17 mouse cellular contexts compared by ENCODE assay signal in genomic region chr7:96814581-96814980, GRCm38 (mm10).
DNase-seq lines count a peak whose midpoint lies in the region; ATAC-seq and TF ChIP-seq lines count a peak whose summit lies in the region.
"Had no signal": no experiment of that assay in that cellular context is flagged by ENCODE, and none has a peak within 500 bp of the region (broad histone marks: within the 10 kb centered on the region; RNA-seq: fewer than 3 reads in every experiment).

No protein-coding gene starts in this region.

- TF ChIP-seq POLR2A in small intestine, adult 2 months (IDR thresholded peaks at IDR 0.05; ENCODE audit: low read depth, low read length), result no peak

- no peak overlapping the region for H3K4me2 ChIP-seq in heart, embryonic 13.5 days
- no peak overlapping the region for H3K4me2 ChIP-seq in limb, embryonic 12.5 days
- H3K4me2 ChIP-seq in embryonic facial prominence, embryonic 14.5 days (ENCODE audit: low read depth, low read length), result no peak overlapping the region
- H3K4me2 ChIP-seq: hindbrain, embryonic 13.5 days; liver, embryonic 13.5 days had no signal

- H3K4me1 ChIP-seq in heart, embryonic 13.5 days, result peaks cover 29% of the 10 kb centered on the region
- H3K4me1 ChIP-seq in limb, embryonic 12.5 days (replicated peaks), result peaks cover 56% of the 10 kb centered on the region
- peaks cover 51% of the 10 kb centered on the region for H3K4me1 ChIP-seq in limb, embryonic 10.5 days
- H3K4me1 ChIP-seq in embryonic facial prominence, embryonic 14.5 days (ENCODE audit: control insufficient read depth, insufficient read depth, low read length), result peaks cover 25% of the 10 kb centered on the region
- no peaks in the 10 kb centered on the region for H3K4me1 ChIP-seq in small intestine, adult 2 months (ENCODE audit: control insufficient read depth, insufficient read depth, insufficient read length, low read length)

- no peak overlapping the region for H3K4me3 ChIP-seq in heart, embryonic 13.5 days
- H3K4me3 ChIP-seq in limb, embryonic 12.5 days (replicated peaks), result no peak overlapping the region
- no peak overlapping the region for H3K4me3 ChIP-seq in limb, embryonic 10.5 days
- H3K4me3 ChIP-seq in embryonic facial prominence, embryonic 14.5 days (ENCODE audit: low read depth, low read length), result no peak overlapping the region
- no peak overlapping the region for H3K4me3 ChIP-seq in small intestine, adult 2 months (ENCODE audit: low read depth, low read length)
- H3K4me3 ChIP-seq: erythroblast, embryonic 14.5 days; heart, embryonic 10.5 days; hindbrain, embryonic 13.5 days; liver, embryonic 13.5 days had no signal

- no peaks in the 10 kb centered on the region for H3K9me3 ChIP-seq in heart, embryonic 13.5 days
- H3K9me3 ChIP-seq in limb, embryonic 12.5 days, result no peaks in the 10 kb centered on the region
- no peaks in the 10 kb centered on the region for H3K9me3 ChIP-seq in limb, embryonic 10.5 days (replicated peaks)
- H3K9me3 ChIP-seq in embryonic facial prominence, embryonic 14.5 days (ENCODE audit: control insufficient read depth, low read length), result no peaks in the 10 kb centered on the region
- H3K9me3 ChIP-seq: heart, embryonic 10.5 days; hindbrain, embryonic 13.5 days; liver, embryonic 13.5 days had no signal

- no peaks in the 10 kb centered on the region for H3K27me3 ChIP-seq in heart, embryonic 13.5 days (replicated peaks)
- H3K27me3 ChIP-seq in limb, embryonic 12.5 days, result no peaks in the 10 kb centered on the region; the same call in 1 of the 2 replicates
- H3K27me3 ChIP-seq in limb, embryonic 10.5 days (ENCODE audit: low read depth, poor library complexity, severe bottlenecking), result no peaks in the 10 kb centered on the region
- no peaks in the 10 kb centered on the region for H3K27me3 ChIP-seq in embryonic facial prominence, embryonic 14.5 days (replicated peaks; ENCODE audit: control insufficient read depth, insufficient read depth, low read length)
- H3K27me3 ChIP-seq in small intestine, adult 2 months (ENCODE audit: control insufficient read depth, insufficient read depth, low read length), result no peaks in the 10 kb centered on the region

- no peak for TF ChIP-seq CTCF in small intestine, adult 2 months (IDR thresholded peaks at IDR 0.05; ENCODE audit: extremely low read depth, insufficient read length, insufficient replicate concordance, low read depth, low read length)

- no peak for ATAC-seq in heart, embryonic 13.5 days (ENCODE audit: extremely low read depth, insufficient number of reproducible peaks, low FRiP score, low TSS enrichment)
- no peak for ATAC-seq in limb, embryonic 12.5 days (ENCODE audit: insufficient number of reproducible peaks, insufficient read depth, low FRiP score, low TSS enrichment, low read depth)
- ATAC-seq in embryonic facial prominence, embryonic 14.5 days (ENCODE audit: low read depth), result no peak
- ATAC-seq in megakaryocyte-erythroid progenitor cell, adult 5-6 weeks (replicated peaks; ENCODE audit: low FRiP score, low TSS enrichment, poor library complexity, severe bottlenecking), result no peak
- no peak for ATAC-seq in frontal cortex, adult (ENCODE audit: low TSS enrichment)
- ATAC-seq: forebrain, postnatal 0 days; midbrain, embryonic 16.5 days had no signal

- no peak overlapping the region for H3K9ac ChIP-seq in heart, embryonic 13.5 days
- H3K9ac ChIP-seq in limb, embryonic 12.5 days (replicated peaks), result no peak overlapping the region
- no peak overlapping the region for H3K9ac ChIP-seq in embryonic facial prominence, embryonic 14.5 days (ENCODE audit: low read depth, low read length)
- H3K9ac ChIP-seq: forebrain, postnatal 0 days; hindbrain, embryonic 13.5 days; liver, embryonic 13.5 days had no signal

- DNase-seq in heart, adult 9 months (ENCODE audit: low spot score in 2 of 2), result no peak
- DNase-seq in limb, embryonic 10.5 days (ENCODE audit: low spot score), result no peak
- no peak for DNase-seq in embryonic facial prominence, embryonic 14.5 days (ENCODE audit: low spot score)
- DNase-seq: adrenal gland, adult 8-10 months; cerebellum, adult 8-10 months; forebrain, postnatal 0 days; liver, embryonic 13.5 days had no signal

- no peaks in the 10 kb centered on the region for H3K36me3 ChIP-seq in heart, embryonic 13.5 days
- peaks cover 15% of the 10 kb centered on the region; the same call in 1 of the 2 replicates for H3K36me3 ChIP-seq in limb, embryonic 12.5 days
- peaks cover 24% of the 10 kb centered on the region for H3K36me3 ChIP-seq in limb, embryonic 10.5 days
- H3K36me3 ChIP-seq in embryonic facial prominence, embryonic 14.5 days (ENCODE audit: control insufficient read depth, insufficient read depth, low read length), result no peaks in the 10 kb centered on the region
- H3K36me3 ChIP-seq in small intestine, adult 2 months (ENCODE audit: control insufficient read depth, insufficient read depth, low read length), result no peaks in the 10 kb centered on the region
- H3K36me3 ChIP-seq: G1E; heart, embryonic 10.5 days; hindbrain, embryonic 13.5 days; liver, embryonic 13.5 days had no signal

- peak overlapping the region; percentile 74 for H3K27ac ChIP-seq in heart, embryonic 13.5 days (replicated peaks)
- H3K27ac ChIP-seq in limb, embryonic 12.5 days, result peak overlapping the region; percentile 78; the same call in 1 of the 2 replicates
- H3K27ac ChIP-seq in limb, embryonic 10.5 days, result no peak overlapping the region
- H3K27ac ChIP-seq in embryonic facial prominence, embryonic 14.5 days (replicated peaks; ENCODE audit: low read depth, low read length), result peak overlapping the region; percentile 30
- H3K27ac ChIP-seq in small intestine, adult 2 months (ENCODE audit: insufficient read depth, low read depth, low read length), result peak overlapping the region; percentile 47; the same call in 1 of the 2 replicates
- H3K27ac ChIP-seq: heart, embryonic 10.5 days; hindbrain, embryonic 13.5 days; liver, embryonic 13.5 days had no signal
